8 mouse cellular contexts compared by ENCODE assay signal in genomic region chr2:126673317-126674242, GRCm38 (mm10). TPM values are rescaled to one million over a fixed set of nuclear protein-coding genes. Genes with fewer than 3 reads are reported as not detected.
DNase-seq lines count a peak whose midpoint lies in the region; ATAC-seq and TF ChIP-seq lines count a peak whose summit lies in the region.

No protein-coding gene starts in this region.

- H3K9ac ChIP-seq in lung, embryonic 16.5 days (ENCODE audit: low read length) = peak overlapping the region; percentile 99
- peak overlapping the region; percentile 84 for H3K9ac ChIP-seq in hindbrain, embryonic 16.5 days (ENCODE audit: low read depth, low read length)
- H3K9ac ChIP-seq in midbrain, postnatal 0 days (replicated peaks; ENCODE audit: low read length, poor library complexity, severe bottlenecking) = peak overlapping the region; percentile 98

- H3K27me3 ChIP-seq in lung, embryonic 16.5 days (ENCODE audit: control insufficient read depth, insufficient read depth, low read depth, low read length) = no peaks in the 10 kb centered on the region
- no peaks in the 10 kb centered on the region for H3K27me3 ChIP-seq in hindbrain, embryonic 16.5 days (replicated peaks; ENCODE audit: control insufficient read depth, insufficient read depth, low read length)
- H3K27me3 ChIP-seq in midbrain, postnatal 0 days (ENCODE audit: insufficient read depth, low read length) = no peaks in the 10 kb centered on the region

- H3K4me3 ChIP-seq in lung, embryonic 16.5 days (ENCODE audit: low read length) = peak overlapping the region; percentile 96
- H3K4me3 ChIP-seq in hindbrain, embryonic 16.5 days (ENCODE audit: low read length) = peak overlapping the region; percentile 87
- peak overlapping the region; percentile 94 for H3K4me3 ChIP-seq in midbrain, postnatal 0 days (ENCODE audit: low read depth, low read length)

- no peak for DNase-seq in lung, postnatal 4 days
- peak; percentile 19 for DNase-seq in c-Kit-negative CD71-positive TER-119-positive erythroid progenitor cells, embryonic 14.5 days (ENCODE audit: low read depth, low spot score)
- no peak for DNase-seq in midbrain, postnatal 0 days (ENCODE audit: low spot score)
- no peak for DNase-seq in cerebellum, adult 9-10 months
- DNase-seq in left cerebral cortex, postnatal 4 days = no peak
- no peak for DNase-seq in right cerebral cortex, adult 2 months (ENCODE audit: low spot score in 2 of 2)

- no peak for TF ChIP-seq CTCF in midbrain, postnatal 0 days (IDR thresholded peaks at IDR 0.05)

- intact Hi-C loops in left cerebral cortex, postnatal 4 days (cut with DNase I) = no loop called here

- WGBS in lung, embryonic 16.5 days = 32% methylated on average over 13 of the region's 13 CpGs
- 68% methylated on average over 13 of the region's 13 CpGs for WGBS in hindbrain, embryonic 16.5 days
- 62% methylated on average over 13 of the region's 13 CpGs for WGBS in midbrain, postnatal 0 days

- peak overlapping the region; percentile 100 for H3K27ac ChIP-seq in lung, embryonic 16.5 days (ENCODE audit: low read length)
- H3K27ac ChIP-seq in hindbrain, embryonic 16.5 days (ENCODE audit: low read depth, low read length) = no peak overlapping the region
- H3K27ac ChIP-seq in midbrain, postnatal 0 days (ENCODE audit: low read depth, low read length) = peak overlapping the region; percentile 100

- H3K9me3 ChIP-seq in lung, embryonic 16.5 days (ENCODE audit: control insufficient read depth, low read length) = no peaks in the 10 kb centered on the region
- no peaks in the 10 kb centered on the region for H3K9me3 ChIP-seq in hindbrain, embryonic 16.5 days (ENCODE audit: control insufficient read depth, low read length)
- no peaks in the 10 kb centered on the region for H3K9me3 ChIP-seq in midbrain, postnatal 0 days (ENCODE audit: low read length)

- ATAC-seq in lung, embryonic 16.5 days (ENCODE audit: low read depth) = no peak
- no peak for ATAC-seq in hindbrain, embryonic 16.5 days
- no peak for ATAC-seq in midbrain, postnatal 0 days (ENCODE audit: low FRiP score)

- H3K4me1 ChIP-seq in lung, embryonic 16.5 days (replicated peaks; ENCODE audit: control insufficient read depth, insufficient read depth, low read length) = peaks cover 23% of the 10 kb centered on the region
- peaks cover 30% of the 10 kb centered on the region for H3K4me1 ChIP-seq in hindbrain, embryonic 16.5 days (ENCODE audit: control insufficient read depth, insufficient read depth, low read depth, low read length)
- peaks cover 10% of the 10 kb centered on the region; the same call in 1 of the 2 replicates for H3K4me1 ChIP-seq in midbrain, postnatal 0 days (ENCODE audit: insufficient read depth, low read length)

- peak overlapping the region; percentile 77 for H3K4me2 ChIP-seq in lung, embryonic 16.5 days (ENCODE audit: low read depth, low read length)
- H3K4me2 ChIP-seq in hindbrain, embryonic 16.5 days (ENCODE audit: low read length) = peak overlapping the region; percentile 81
- peak overlapping the region; percentile 72 for H3K4me2 ChIP-seq in midbrain, postnatal 0 days (ENCODE audit: low read depth, low read length, poor library complexity, severe bottlenecking)

- H3K36me3 ChIP-seq in lung, embryonic 16.5 days (ENCODE audit: control insufficient read depth, insufficient read depth, low read length) = no peaks in the 10 kb centered on the region
- no peaks in the 10 kb centered on the region for H3K36me3 ChIP-seq in hindbrain, embryonic 16.5 days (ENCODE audit: control insufficient read depth, insufficient read depth, low read length)
- H3K36me3 ChIP-seq in midbrain, postnatal 0 days (ENCODE audit: insufficient read depth, low read length) = no peaks in the 10 kb centered on the region

RNA-seq across cellular contexts. Expression of gene Gabpb1, which starts 2.6 kb away (rescaled TPM):
- 53.0 and 58.6 TPM in 2 replicates for polyA plus RNA-seq in lung, embryonic 16.5 days (2015; fragmentation: Nextera tagmentation; extraction: Ambion mirVana)
- 35.5 and 38.6 TPM in 2 replicates for polyA plus RNA-seq in hindbrain, embryonic 16.5 days (2015; fragmentation: Nextera tagmentation; extraction: Ambion mirVana)
- total RNA-seq in midbrain, postnatal 0 days (2014; rRNA removed) = 11.5 and 25.1 TPM in 2 replicates
- 26.0 and 26.5 TPM in 2 replicates for polyA plus RNA-seq in midbrain, postnatal 0 days (2015; fragmentation: Nextera tagmentation; extraction: Ambion mirVana)
- total RNA-seq in left cerebral cortex, postnatal 4 days (2021) = 10 to 100 TPM; 27.2 to 28.5 TPM

RNA-seq across cellular contexts. Expression of gene Usp8, which starts 33.5 kb away (rescaled TPM):
- 43.0 and 43.4 TPM in 2 replicates for polyA plus RNA-seq in lung, embryonic 16.5 days (2015; fragmentation: Nextera tagmentation; extraction: Ambion mirVana)
- polyA plus RNA-seq in hindbrain, embryonic 16.5 days (2015; fragmentation: Nextera tagmentation; extraction: Ambion mirVana) = 28.7 and 31.7 TPM in 2 replicates
- total RNA-seq in midbrain, postnatal 0 days (2014; rRNA removed) = 18.6 and 20.1 TPM in 2 replicates
- 17.8 and 18.7 TPM in 2 replicates for polyA plus RNA-seq in midbrain, postnatal 0 days (2015; fragmentation: Nextera tagmentation; extraction: Ambion mirVana)
- 10 to 100 TPM; 28.0 to 28.2 TPM for total RNA-seq in left cerebral cortex, postnatal 4 days (2021)

RNA-seq across cellular contexts. Expression of gene Hdc, which starts 54.5 kb away (rescaled TPM):
- polyA plus RNA-seq in lung, embryonic 16.5 days (2015; fragmentation: Nextera tagmentation; extraction: Ambion mirVana) = 12.3 and 16.9 TPM in 2 replicates
- polyA plus RNA-seq in hindbrain, embryonic 16.5 days (2015; fragmentation: Nextera tagmentation; extraction: Ambion mirVana) = 1.9 and 2.6 TPM in 2 replicates
- 3.2 and 5.6 TPM in 2 replicates for total RNA-seq in midbrain, postnatal 0 days (2014; rRNA removed)
- polyA plus RNA-seq in midbrain, postnatal 0 days (2015; fragmentation: Nextera tagmentation; extraction: Ambion mirVana) = 2.8 and 3.8 TPM in 2 replicates
- total RNA-seq in left cerebral cortex, postnatal 4 days (2021) = 1 to 10 TPM; 1.1 to 1.5 TPM
